Comparison of ENCODE assay signal across 9 mouse cellular contexts in genomic region chr4:55208386-55209345, GRCm38 (mm10).
DNase-seq lines count a peak whose midpoint lies in the region; ATAC-seq and TF ChIP-seq lines count a peak whose summit lies in the region.
"Had no signal": no experiment of that assay in that cellular context is flagged by ENCODE, and none has a peak within 500 bp of the region (broad histone marks: within the 10 kb centered on the region; RNA-seq: fewer than 3 reads in every experiment).

No protein-coding gene starts in this region.

- no peaks in the 10 kb centered on the region for H3K36me3 ChIP-seq in kidney, postnatal 0 days (ENCODE audit: insufficient read depth, low read length)
- no peaks in the 10 kb centered on the region for H3K36me3 ChIP-seq in hindbrain, embryonic 14.5 days (replicated peaks; ENCODE audit: control insufficient read depth, insufficient read depth)
- H3K36me3 ChIP-seq in neural tube, embryonic 14.5 days (ENCODE audit: control insufficient read depth, insufficient read depth, low read length) = no peaks in the 10 kb centered on the region

- peak overlapping the region; percentile 30; the same call in 1 of the 2 replicates for H3K4me2 ChIP-seq in kidney, postnatal 0 days (ENCODE audit: low read length)
- H3K4me2 ChIP-seq in hindbrain, embryonic 14.5 days (replicated peaks) = peak overlapping the region; percentile 29
- H3K4me2 ChIP-seq in neural tube, embryonic 14.5 days (ENCODE audit: low read depth, low read length) = peak overlapping the region; percentile 24; the same call in 1 of the 2 replicates

- TF ChIP-seq CTCF in kidney, postnatal 0 days (IDR thresholded peaks at IDR 0.05; ENCODE audit: low read depth) = no peak

- no peaks in the 10 kb centered on the region for H3K4me1 ChIP-seq in kidney, postnatal 0 days (replicated peaks; ENCODE audit: insufficient read depth, low read length)
- H3K4me1 ChIP-seq in hindbrain, embryonic 14.5 days (replicated peaks; ENCODE audit: control insufficient read depth, insufficient read depth, low read length) = peaks cover 14% of the 10 kb centered on the region
- H3K4me1 ChIP-seq in neural tube, embryonic 14.5 days (ENCODE audit: control insufficient read depth, insufficient read depth, low read length) = 0 out of 2 replicates have a peak, but pooled peaks cover 7% of the 10 kb centered on the region

- peak; percentile 27 for DNase-seq in kidney, postnatal 0 days (ENCODE audit: low spot score)
- no peak for DNase-seq in kidney, postnatal 10 days
- DNase-seq in embryo, embryonic 10 days (ENCODE audit: low spot score) = peak; percentile 52
- DNase-seq in hindbrain, embryonic 14.5 days (ENCODE audit: low spot score) = no peak
- no peak for DNase-seq in layer of hippocampus, adult 18-20 months (ENCODE audit: low spot score in 2 of 2)
- DNase-seq in layer of hippocampus, adult 9-10 months (ENCODE audit: low spot score) = no peak
- no peak for DNase-seq in layer of hippocampus, postnatal 25 days (ENCODE audit: extremely low spot score in 1 of 2, low spot score in 1 of 2)

- no peak overlapping the region for H3K4me3 ChIP-seq in kidney, postnatal 0 days (replicated peaks; ENCODE audit: low read depth, low read length)
- H3K4me3 ChIP-seq in hindbrain, embryonic 14.5 days (replicated peaks; ENCODE audit: low read length) = no peak overlapping the region
- H3K4me3 ChIP-seq in neural tube, embryonic 14.5 days (ENCODE audit: low read depth, low read length) = no peak overlapping the region

- 13% methylated on average over 21 of the region's 21 CpGs for WGBS in kidney, postnatal 0 days
- 6% methylated on average over 21 of the region's 21 CpGs for WGBS in hindbrain, embryonic 14.5 days
- WGBS in neural tube, embryonic 14.5 days = 4% methylated on average over 21 of the region's 21 CpGs

- no peaks in the 10 kb centered on the region for H3K9me3 ChIP-seq in kidney, postnatal 0 days (replicated peaks; ENCODE audit: low read length)
- H3K9me3 ChIP-seq in hindbrain, embryonic 14.5 days (ENCODE audit: control insufficient read depth, low read length) = no peaks in the 10 kb centered on the region
- H3K9me3 ChIP-seq in neural tube, embryonic 14.5 days (ENCODE audit: control insufficient read depth, low read length) = no peaks in the 10 kb centered on the region

- no peak overlapping the region for H3K9ac ChIP-seq in kidney, postnatal 0 days (ENCODE audit: low read depth, low read length)
- H3K9ac ChIP-seq in hindbrain, embryonic 14.5 days = 0 out of 2 replicates have a peak overlapping the region, but pooled peaks have one; percentile 0
- no peak overlapping the region; the same call in 1 of the 2 replicates for H3K9ac ChIP-seq in neural tube, embryonic 14.5 days (replicated peaks; ENCODE audit: low read depth, low read length)

- no peak overlapping the region for H3K27ac ChIP-seq in kidney, postnatal 0 days
- H3K27ac ChIP-seq in hindbrain, embryonic 14.5 days = no peak overlapping the region
- H3K27ac ChIP-seq in neural tube, embryonic 14.5 days (ENCODE audit: low read depth, low read length) = no peak overlapping the region

- 0 out of 2 replicates have a peak, but pooled peaks have one; percentile 33 for ATAC-seq in kidney, postnatal 0 days (replicated peaks; ENCODE audit: low FRiP score, low read depth)
- ATAC-seq in hindbrain, embryonic 14.5 days (ENCODE audit: low FRiP score) = peak; percentile 39; the same call in 1 of the 2 replicates
- peak; percentile 47; the same call in 1 of the 2 replicates for ATAC-seq in neural tube, embryonic 14.5 days (ENCODE audit: low read depth)
- ATAC-seq: Patski had no signal

- no peaks in the 10 kb centered on the region for H3K27me3 ChIP-seq in kidney, postnatal 0 days (ENCODE audit: insufficient read depth, low read length)
- H3K27me3 ChIP-seq in hindbrain, embryonic 14.5 days (ENCODE audit: control insufficient read depth, insufficient read depth, low read length) = no peaks in the 10 kb centered on the region
- H3K27me3 ChIP-seq in neural tube, embryonic 14.5 days (ENCODE audit: control insufficient read depth, insufficient read depth, low read length) = no peaks in the 10 kb centered on the region
- H3K27me3 ChIP-seq: Patski had no signal

Comparison
In these comparisons a context has a peak if more than half of its experiments do, and no peak if none do; other contexts are left out.
1. DNase-seq: peak in kidney, postnatal 0 days (single experiment) and embryo, embryonic 10 days (single experiment); none in kidney, postnatal 10 days (single experiment), hindbrain, embryonic 14.5 days (single experiment), layer of hippocampus, adult 18-20 months (0 of 2), layer of hippocampus, adult 9-10 months (single experiment) and layer of hippocampus, postnatal 25 days (0 of 2).
2. Peak in every context shown above with its lines, with median percentiles within 50 percentile points of each other: ATAC-seq and H3K4me2 ChIP-seq.